Mouse (Mus musculus) liver, adult 2 months (tissue): ENCODE data around the gene Ydjc.

Experiments used
- CTCF ChIP-seq: fragments of 200-500 bp; IDR thresholded peaks from 2 replicates; pipeline ENCODE4 v1.5.1; 2011; ENCODE audit warnings: low read depth, low read length, control low read depth
- POLR2A ChIP-seq: fragments of 200-500 bp; IDR thresholded peaks from 2 replicates; pipeline ENCODE4 v1.6.1; 2011; ENCODE audit warnings: low read length, control low read depth; ENCODE audit not compliant: insufficient read depth; ENCODE audit errors: extremely low read depth

GRCm38 (mm10) chr16:17183003-17183402, 38.6 kb downstream of the Ydjc start:
- TF ChIP-seq CTCF (no peak), POLR2A (no peak)
